Mouse (Mus musculus) thymus, postnatal 0 days (tissue): ENCODE results near the gene Lamb2. TPM values are rescaled to one million over a fixed set of nuclear protein-coding genes. Genes with fewer than 3 reads are reported as not detected.

Source experiments
- DNase-seq: peaks from one replicate; pipeline ENCODE4 v3.0.0-alpha.2; 2015; ENCODE audit warnings: low spot score
- polyA plus RNA-seq: library from polyadenylated mRNA; unstranded; fragments of >200 nt; fragmentation: Nextera tagmentation; extraction: Ambion mirVana; gene quantifications from 2 replicates; pipeline ENCODE4 v1.2.1, GENCODE M21; 2015

The Lamb2 gene
- polyA plus RNA-seq, 1 experiment from 2014 or later, result 4.4 TPM

- peak; percentile 96 for DNase-seq
These were observed 11.2 kb downstream of the Lamb2 start, which contains the start of gene Usp19 for GRCm38 (mm10) chr9:108490559-108491285. Usp19 (plus strand) TSS chr9:108490602.

DNA sequence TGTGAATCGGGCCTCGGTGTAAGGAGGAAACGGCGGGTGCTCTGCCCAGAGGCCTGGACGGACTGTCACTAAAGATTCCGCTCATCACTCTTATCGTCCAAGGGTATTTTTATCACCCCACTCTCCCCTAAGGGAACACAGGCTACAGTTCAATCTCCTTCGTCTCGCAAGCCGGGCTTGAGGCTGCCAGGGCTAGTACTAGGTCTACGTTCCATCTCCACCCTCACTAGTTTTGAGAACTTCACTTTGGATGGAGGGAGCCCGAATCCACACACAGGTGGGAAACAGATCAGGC lies 11.7 kb downstream of the Lamb2 start:
- DNase-seq, result no peak

DNA sequence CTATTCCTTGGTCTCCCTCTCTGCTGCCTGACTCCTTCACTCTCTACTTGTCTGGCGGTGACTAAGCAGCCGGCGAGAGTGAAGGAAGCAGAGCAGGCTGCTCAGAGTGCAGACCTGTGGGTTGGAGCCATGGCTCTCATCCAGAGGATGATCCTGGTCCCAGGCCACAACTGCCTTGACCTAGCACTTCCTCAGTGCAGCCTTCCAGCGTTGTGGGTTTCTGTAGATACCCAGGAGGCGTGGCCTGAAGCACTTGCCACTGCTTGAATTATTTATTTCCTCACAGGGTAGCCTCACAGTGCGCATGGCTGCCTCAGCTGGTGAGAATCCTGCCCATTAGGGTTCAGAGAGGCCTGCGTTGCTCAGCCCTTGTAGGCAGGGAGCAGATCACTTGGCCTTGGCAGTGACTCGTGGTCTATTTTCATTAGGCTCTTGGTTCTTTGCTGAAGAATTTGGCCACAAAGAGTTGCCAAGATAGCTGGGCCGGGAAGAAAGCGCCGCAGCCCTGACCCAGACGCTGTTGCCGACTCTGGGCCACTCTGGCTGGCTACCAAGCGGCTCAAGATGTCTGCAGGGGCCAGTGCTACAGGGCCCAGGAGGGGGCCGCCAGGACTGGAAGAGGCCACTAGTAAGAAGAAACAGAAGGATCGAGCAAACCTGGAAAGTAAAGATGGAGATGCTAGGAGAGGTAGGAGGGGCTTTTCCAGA lies 12.7 kb downstream of the Lamb2 start:
- DNase-seq, result no peak

DNA sequence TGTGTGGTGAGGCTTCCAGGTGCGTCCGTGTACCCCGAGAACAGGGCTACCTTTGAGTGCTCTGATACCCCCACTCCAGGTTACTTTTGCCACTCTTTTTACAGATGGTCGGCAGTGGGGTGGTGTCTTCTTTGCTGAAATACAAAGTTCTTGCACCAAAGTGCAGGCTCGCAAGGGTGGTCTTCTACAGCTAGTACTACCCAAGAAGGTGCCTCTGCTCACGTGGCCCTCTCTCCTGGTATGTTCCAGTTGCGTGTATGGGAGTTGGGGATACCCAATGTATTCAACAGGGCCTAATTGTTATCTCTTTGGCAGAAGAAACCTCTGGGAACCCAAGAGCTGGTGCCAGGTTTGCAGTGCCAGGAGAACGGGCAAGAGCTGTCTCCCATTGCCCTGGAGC lies 13.7 kb downstream of the Lamb2 start:
- DNase-seq, result no peak

GRCm38 (mm10) chr9:108494146-108494825 lies 14.8 kb downstream of the Lamb2 start:
- DNase-seq, result no peak

GRCm38 (mm10) chr9:108494905-108495304 lies 15.4 kb downstream of the Lamb2 start:
- no peak for DNase-seq

DNA sequence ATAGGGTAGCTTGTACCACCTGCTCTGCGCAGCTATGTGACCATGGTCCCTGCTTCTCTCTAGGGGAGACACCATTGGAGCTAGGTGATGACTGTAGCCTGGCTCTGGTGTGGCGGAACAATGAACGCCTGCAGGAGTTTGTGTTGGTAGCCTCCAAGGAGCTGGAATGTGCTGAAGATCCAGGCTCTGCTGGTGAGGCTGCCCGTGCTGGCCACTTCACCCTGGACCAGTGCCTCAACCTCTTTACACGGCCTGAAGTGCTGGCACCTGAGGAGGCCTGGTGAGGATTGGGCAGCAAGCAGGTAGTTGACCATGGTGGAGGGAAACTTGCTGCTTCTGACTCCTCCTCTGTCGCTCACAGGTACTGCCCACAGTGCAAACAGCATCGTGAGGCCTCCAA lies 19.7 kb downstream of the Lamb2 start:
- DNase-seq, result no peak

- DNase-seq, result no peak
These were observed 20.4 kb downstream of the Lamb2 start for GRCm38 (mm10) chr9:108499943-108500342.

- DNase-seq, result no peak
These were observed 27.4 kb downstream of the Lamb2 start for GRCm38 (mm10) chr9:108506901-108507300.

- peak; percentile 96 for DNase-seq
These were observed 28.3 kb downstream of the Lamb2 start, which contains the start of gene Qars for GRCm38 (mm10) chr9:108507619-108508434. Qars (plus strand) TSS chr9:108507706.

DNA sequence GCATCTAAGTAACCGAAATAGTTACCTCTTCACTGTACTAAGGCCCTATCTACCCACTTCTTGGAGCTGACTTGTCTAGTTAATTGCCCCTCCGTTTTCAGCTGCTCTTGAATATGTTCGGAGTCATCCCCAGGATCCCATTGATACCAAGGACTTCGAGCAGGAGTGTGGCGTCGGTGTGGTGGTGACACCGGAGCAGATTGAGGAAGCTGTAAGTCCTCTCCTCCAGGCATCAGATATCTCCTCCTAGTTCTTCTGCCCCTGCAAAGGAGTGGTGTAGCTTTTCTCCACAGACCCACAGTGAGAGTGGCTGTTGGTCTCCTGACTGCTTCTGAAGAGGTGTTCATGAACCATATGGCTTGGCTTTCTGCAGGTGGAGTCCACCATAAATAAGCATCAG lies 29.2 kb downstream of the Lamb2 start:
- DNase-seq, result no peak

DNA sequence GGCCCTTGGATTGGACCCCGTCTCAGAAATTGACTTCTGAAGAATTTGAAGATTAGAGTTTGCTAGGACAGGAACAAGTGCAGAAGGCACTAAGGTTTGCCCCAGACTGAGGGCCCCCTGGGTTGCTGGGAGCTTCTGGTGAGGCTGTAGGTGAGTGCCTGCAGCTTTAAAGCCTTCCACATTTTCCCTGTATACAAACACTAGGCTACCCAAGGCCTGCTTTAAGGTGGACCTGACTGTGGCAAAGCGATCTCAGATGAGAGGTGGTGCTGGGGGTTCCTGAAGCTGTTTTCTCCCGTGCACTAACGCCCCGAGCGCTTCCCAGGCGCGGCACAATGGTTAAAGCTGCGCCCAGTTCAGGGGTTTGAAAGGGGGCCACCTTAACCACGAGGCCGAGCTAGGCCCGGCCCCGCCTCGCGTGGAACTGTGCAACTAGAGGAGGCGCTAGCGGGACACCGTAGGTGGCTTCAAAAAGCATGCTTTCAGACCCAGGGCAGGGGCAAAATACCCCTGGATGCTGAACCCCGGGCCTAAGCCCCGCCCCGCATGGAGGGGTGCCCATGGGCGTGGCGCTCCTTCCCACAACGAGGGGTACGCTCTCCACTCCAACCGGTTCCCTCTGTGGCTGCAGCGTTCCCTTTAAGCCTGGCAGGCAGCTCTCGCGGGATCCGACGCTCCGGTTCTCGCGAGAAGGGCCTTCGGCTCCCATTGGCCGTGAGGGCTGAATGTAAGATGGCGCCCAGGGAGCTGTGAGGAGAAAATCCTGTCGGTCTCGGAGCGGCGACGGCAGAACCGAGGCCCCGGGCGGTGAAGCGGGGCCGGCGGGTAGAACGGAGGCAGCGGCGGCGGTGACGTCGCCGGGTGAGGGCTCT lies 37.1 kb downstream of the Lamb2 start, which contains the start of gene Qrich1:
TSS of gene Qrich1 (plus strand) at position 427 of the 872 bp plus-strand sequence.
- peak; percentile 99 for DNase-seq

DNA sequence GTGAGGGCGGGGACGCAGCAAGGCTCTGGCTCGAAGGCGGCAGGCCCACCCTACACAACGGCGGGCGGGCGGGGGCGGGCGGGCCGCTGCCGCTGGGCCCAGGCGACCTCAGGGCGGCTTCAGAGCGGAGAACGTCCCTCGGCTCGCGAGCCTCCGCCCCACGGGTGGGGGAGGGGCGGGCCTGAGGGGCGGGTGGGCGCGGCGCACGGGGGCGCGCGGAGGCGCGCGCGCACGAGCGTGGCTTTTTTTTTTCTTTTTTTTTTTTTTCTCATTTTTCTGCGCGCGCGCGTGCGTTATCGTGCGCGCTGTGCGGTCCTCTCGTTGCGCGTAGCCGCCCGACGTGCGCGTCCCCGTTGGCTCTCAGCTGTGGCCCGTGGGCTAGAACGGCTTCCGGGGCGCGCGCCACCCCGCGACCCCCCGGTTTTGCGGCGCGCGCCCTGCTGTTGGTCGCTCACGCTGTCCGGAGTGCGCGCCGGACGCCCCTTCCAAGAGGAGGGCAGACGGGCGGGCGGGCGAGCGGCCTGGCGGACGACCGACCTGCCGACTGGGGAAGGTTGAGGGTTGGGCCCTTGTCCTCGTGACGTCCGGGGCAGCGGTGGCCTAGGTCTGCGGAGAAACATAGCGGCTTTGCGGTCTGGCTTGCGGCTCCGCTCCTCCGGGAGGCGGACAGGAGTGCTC lies 37.9 kb downstream of the Lamb2 start:
- peak; percentile 91 for DNase-seq

- DNase-seq, result peak; percentile 73
These were observed 38.4 kb downstream of the Lamb2 start for GRCm38 (mm10) chr9:108517931-108518332.

- no peak for DNase-seq
These were observed 42.1 kb downstream of the Lamb2 start for GRCm38 (mm10) chr9:108521604-108522003.

- no peak for DNase-seq
These were observed 43.8 kb downstream of the Lamb2 start for GRCm38 (mm10) chr9:108523341-108523740.

- DNase-seq, result no peak
These were observed 45.9 kb downstream of the Lamb2 start for GRCm38 (mm10) chr9:108525400-108525799.

- no peak for DNase-seq
These were observed 51.4 kb downstream of the Lamb2 start for GRCm38 (mm10) chr9:108530954-108531353.

GRCm38 (mm10) chr9:108531496-108531895 lies 52.0 kb downstream of the Lamb2 start:
- DNase-seq, result no peak
